Comparison of ENCODE assay signal across 14 mouse cellular contexts in the genomic region with DNA sequence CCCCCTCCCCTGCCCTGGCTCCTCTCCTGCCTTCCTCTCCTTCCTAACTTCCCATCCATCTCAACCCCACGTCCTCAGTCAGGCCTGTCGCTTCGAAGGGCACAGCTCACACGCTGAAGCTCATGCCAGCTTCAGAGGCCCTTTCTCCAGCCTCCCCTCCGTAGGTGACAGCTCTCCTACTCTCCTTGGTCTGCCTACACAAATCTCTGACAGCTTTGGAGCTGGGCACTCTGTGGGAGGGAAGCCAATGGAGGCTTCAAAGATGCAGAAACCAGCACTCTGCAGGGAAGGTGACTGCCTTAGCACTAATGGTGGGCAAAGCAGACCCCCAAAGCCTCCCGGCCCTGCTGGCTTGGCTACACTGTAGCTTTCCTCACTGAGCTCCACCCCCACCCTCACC.
DNase-seq lines count a peak whose midpoint lies in the region; ATAC-seq lines count a peak whose summit lies in the region.
"Had no signal": no experiment of that assay in that cellular context is flagged by ENCODE, and none has a peak within 500 bp of the region (broad histone marks: within the 10 kb centered on the region; RNA-seq: fewer than 3 reads in every experiment).

No protein-coding gene starts in this region.

- H3K27me3 ChIP-seq in midbrain, embryonic 10.5 days (ENCODE audit: low read depth, poor library complexity, severe bottlenecking) = peaks cover 22% of the 10 kb centered on the region
- H3K27me3 ChIP-seq in midbrain, embryonic 11.5 days (ENCODE audit: control insufficient read depth, insufficient read depth, low read length) = peaks cover 4% of the 10 kb centered on the region; the same call in 1 of the 2 replicates
- H3K27me3 ChIP-seq in embryonic facial prominence, embryonic 13.5 days = no peaks in the 10 kb centered on the region
- no peaks in the 10 kb centered on the region for H3K27me3 ChIP-seq in limb, embryonic 15.5 days

- peak overlapping the region; percentile 52 for H3K27ac ChIP-seq in midbrain, embryonic 10.5 days (replicated peaks)
- H3K27ac ChIP-seq in midbrain, embryonic 11.5 days (ENCODE audit: low read depth, low read length) = no peak overlapping the region
- H3K27ac ChIP-seq in embryonic facial prominence, embryonic 13.5 days = 0 out of 2 replicates have a peak overlapping the region, but pooled peaks have one; percentile 39
- no peak overlapping the region for H3K27ac ChIP-seq in limb, embryonic 15.5 days
- H3K27ac ChIP-seq: liver, embryonic 15.5 days had no signal

- DNase-seq in frontal cortex, postnatal 10 days (ENCODE audit: low spot score in 2 of 2) = no peak
- no peak for DNase-seq in midbrain, embryonic 10.5 days (ENCODE audit: low spot score)
- no peak for DNase-seq in midbrain, embryonic 11.5 days (ENCODE audit: low spot score, missing footprints)
- no peak for DNase-seq in thymus, postnatal 4 days
- DNase-seq in adipocyte (ENCODE audit: low spot score) = no peak
- DNase-seq: adrenal gland, postnatal 36 days; cerebellum, adult 11 months; heart, postnatal 4 days; kidney, adult 9 months; thymus, adult 2 months had no signal

- no peaks in the 10 kb centered on the region for H3K9me3 ChIP-seq in midbrain, embryonic 10.5 days (replicated peaks)
- no peaks in the 10 kb centered on the region for H3K9me3 ChIP-seq in midbrain, embryonic 11.5 days (ENCODE audit: control insufficient read depth, low read length)
- H3K9me3 ChIP-seq in embryonic facial prominence, embryonic 13.5 days = no peaks in the 10 kb centered on the region
- H3K9me3 ChIP-seq in limb, embryonic 15.5 days = no peaks in the 10 kb centered on the region
- H3K9me3 ChIP-seq: liver, embryonic 15.5 days had no signal

- no peak overlapping the region for H3K4me2 ChIP-seq in midbrain, embryonic 11.5 days
- H3K4me2 ChIP-seq in embryonic facial prominence, embryonic 13.5 days = no peak overlapping the region
- no peak overlapping the region for H3K4me2 ChIP-seq in limb, embryonic 15.5 days
- H3K4me2 ChIP-seq: liver, embryonic 15.5 days had no signal

- no peak overlapping the region for H3K4me3 ChIP-seq in midbrain, embryonic 10.5 days
- H3K4me3 ChIP-seq in midbrain, embryonic 11.5 days (ENCODE audit: low read depth, low read length) = no peak overlapping the region
- no peak overlapping the region for H3K4me3 ChIP-seq in embryonic facial prominence, embryonic 13.5 days
- H3K4me3 ChIP-seq in limb, embryonic 15.5 days = no peak overlapping the region
- H3K4me3 ChIP-seq: liver, embryonic 15.5 days had no signal

- H3K9ac ChIP-seq in midbrain, embryonic 11.5 days (ENCODE audit: low read length) = no peak overlapping the region
- H3K9ac ChIP-seq in embryonic facial prominence, embryonic 13.5 days = 0 out of 2 replicates have a peak overlapping the region, but pooled peaks have one; percentile 7
- H3K9ac ChIP-seq in limb, embryonic 15.5 days = 0 out of 2 replicates have a peak overlapping the region, but pooled peaks have one; percentile 17
- H3K9ac ChIP-seq: liver, embryonic 15.5 days had no signal

- 79% methylated on average over 6 of the region's 6 CpGs for WGBS in midbrain, embryonic 10.5 days
- WGBS in midbrain, embryonic 11.5 days = 82% methylated on average over 6 of the region's 6 CpGs
- 79% methylated on average over 6 of the region's 6 CpGs for WGBS in embryonic facial prominence, embryonic 13.5 days
- 60% methylated on average over 6 of the region's 6 CpGs for WGBS in limb, embryonic 15.5 days

- H3K4me1 ChIP-seq in midbrain, embryonic 10.5 days = peaks cover 53% of the 10 kb centered on the region
- H3K4me1 ChIP-seq in midbrain, embryonic 11.5 days (ENCODE audit: control insufficient read depth, insufficient read depth, low read length) = peaks cover 20% of the 10 kb centered on the region
- H3K4me1 ChIP-seq in embryonic facial prominence, embryonic 13.5 days = peaks cover 66% of the 10 kb centered on the region
- H3K4me1 ChIP-seq in limb, embryonic 15.5 days = peaks cover 71% of the 10 kb centered on the region

- H3K36me3 ChIP-seq in midbrain, embryonic 10.5 days = no peaks in the 10 kb centered on the region
- no peaks in the 10 kb centered on the region for H3K36me3 ChIP-seq in midbrain, embryonic 11.5 days (ENCODE audit: control insufficient read depth, insufficient read depth, low read length)
- no peaks in the 10 kb centered on the region for H3K36me3 ChIP-seq in embryonic facial prominence, embryonic 13.5 days
- no peaks in the 10 kb centered on the region; the same call in 1 of the 2 replicates for H3K36me3 ChIP-seq in limb, embryonic 15.5 days
- H3K36me3 ChIP-seq: liver, embryonic 15.5 days had no signal

- ATAC-seq in frontal cortex, adult (ENCODE audit: low TSS enrichment) = peak; percentile 60
- ATAC-seq in midbrain, embryonic 11.5 days (ENCODE audit: low FRiP score) = no peak
- ATAC-seq in embryonic facial prominence, embryonic 13.5 days (ENCODE audit: insufficient number of reproducible peaks, insufficient read depth, low FRiP score, low TSS enrichment, low read depth) = no peak
- ATAC-seq in limb, embryonic 15.5 days (ENCODE audit: insufficient number of reproducible peaks, low FRiP score, low TSS enrichment, low read depth) = no peak

Comparison
In these comparisons a context has a peak if more than half of its experiments do, and no peak if none do; other contexts are left out.
1. H3K27ac ChIP-seq: peak in midbrain, embryonic 10.5 days (single experiment) and embryonic facial prominence, embryonic 13.5 days (single experiment); none in midbrain, embryonic 11.5 days (single experiment) and limb, embryonic 15.5 days (single experiment).